ENCODE assay signal across 8 mouse cellular contexts in genomic region chr13:32964989-32965811, GRCm38 (mm10). TPM values are rescaled to one million over a fixed set of nuclear protein-coding genes. Genes with fewer than 3 reads are reported as not detected.
DNase-seq lines count a peak whose midpoint lies in the region; ATAC-seq and TF ChIP-seq lines count a peak whose summit lies in the region.

Gene Serpinb6b (plus strand): TSS chr13:32965209.

- peaks cover 17% of the 10 kb centered on the region for H3K4me1 ChIP-seq in embryonic fibroblast, embryonic 13.5 days (ENCODE audit: control insufficient read depth, insufficient read depth, low read length)

- peak within 1 kb of the TSS; percentile 76 for H3K27ac ChIP-seq in embryonic fibroblast, embryonic 13.5 days (ENCODE audit: insufficient read depth, low read length)

- ATAC-seq in megakaryocyte progenitor cell, adult 5-6 weeks (replicated peaks; ENCODE audit: poor library complexity): peak; percentile 38

- DNase-seq in B cell, adult 2 months: peak; percentile 60 to 61
- peak; percentile 37 for DNase-seq in T-cell, adult 2 months (ENCODE audit: low spot score)
- peak; percentile 35 to 50 for DNase-seq in heart, postnatal 14 days
- DNase-seq in kidney, postnatal 36 days: peak; percentile 43 to 55
- DNase-seq in spleen, postnatal 14 days (ENCODE audit: low spot score in 2 of 2): peak; percentile 19 to 27
- DNase-seq in MN1 (ENCODE audit: low spot score): no peak

- H3K4me3 ChIP-seq in embryonic fibroblast, embryonic 13.5 days (ENCODE audit: insufficient read depth, low read length): no peak within 1 kb of the TSS

- intact Hi-C loops in heart, postnatal 14 days (cut with DNase I): loop anchor here (2.0 to 5.0 kb wide), 4 partner anchors 37 to 107 kb away; partner anchors contain the start of gene Serpinb9

- no peak for TF ChIP-seq POLR2A in embryonic fibroblast, embryonic 13.5 days (IDR thresholded peaks at IDR 0.05; ENCODE audit: low read depth, low read length)

- no peak for TF ChIP-seq CTCF in embryonic fibroblast, embryonic 13.5 days (IDR thresholded peaks at IDR 0.05; ENCODE audit: borderline replicate concordance, insufficient read depth, low read length)

RNA-seq across cellular contexts. Expression of gene Serpinb6b, which starts in this region (rescaled TPM):
- polyA plus RNA-seq in embryonic fibroblast, embryonic 13.5 days (2011; ENCODE audit: insufficient read length, low read depth, missing spikeins): 2.2 and 2.4 TPM in 2 replicates
- total RNA-seq in heart, postnatal 14 days (2021): 10 to 100 TPM; 24.9 to 27.8 TPM
- 2.7 and 5.7 TPM in 2 replicates for total RNA-seq in megakaryocyte progenitor cell, adult 5-6 weeks (2015)
- total RNA-seq in megakaryocyte progenitor cell, adult 5-6 weeks (2017): 2.2 and 8.1 TPM in 2 replicates
